In genomic region chr14:31668326-31668725, GRCm38 (mm10) we compare ENCODE assay signal across 12 mouse cellular contexts. TPM values are rescaled to one million over a fixed set of nuclear protein-coding genes. Genes with fewer than 3 reads are reported as not detected.
DNase-seq lines count a peak whose midpoint lies in the region; ATAC-seq and TF ChIP-seq lines count a peak whose summit lies in the region.
"Had no signal": no experiment of that assay in that cellular context is flagged by ENCODE, and none has a peak within 500 bp of the region (broad histone marks: within the 10 kb centered on the region; RNA-seq: fewer than 3 reads in every experiment).

No protein-coding gene starts in this region.

- no peak for TF ChIP-seq CTCF in kidney, postnatal 0 days (IDR thresholded peaks at IDR 0.05; ENCODE audit: low read depth)
- TF ChIP-seq CTCF in bone marrow macrophage, adult 2 months (IDR thresholded peaks at IDR 0.05; ENCODE audit: low read depth, low read length) = no peak

- no peak overlapping the region for H3K4me2 ChIP-seq in kidney, postnatal 0 days (ENCODE audit: low read length)
- no peak overlapping the region for H3K4me2 ChIP-seq in limb, embryonic 14.5 days (replicated peaks; ENCODE audit: low read depth, low read length, severe bottlenecking)
- H3K4me2 ChIP-seq in midbrain, embryonic 15.5 days = no peak overlapping the region
- H3K4me2 ChIP-seq in liver, embryonic 12.5 days = no peak overlapping the region
- H3K4me2 ChIP-seq: neural tube, embryonic 12.5 days had no signal

- DNase-seq in kidney, postnatal 0 days (ENCODE audit: low spot score) = no peak
- no peak for DNase-seq in kidney, postnatal 25 days
- no peak for DNase-seq in ES-E14 (ENCODE audit: low read depth, low spot score)
- no peak for DNase-seq in limb, embryonic 14.5 days (ENCODE audit: low spot score)
- DNase-seq in urinary bladder, postnatal 14 days (ENCODE audit: low spot score) = no peak
- DNase-seq: embryo, embryonic 11 days had no signal

- no peak overlapping the region for H3K9ac ChIP-seq in kidney, postnatal 0 days (ENCODE audit: low read depth, low read length)
- H3K9ac ChIP-seq in ES-E14 (ENCODE audit: insufficient read depth, low read depth, low read length, poor library complexity, severe bottlenecking) = no peak overlapping the region
- no peak overlapping the region for H3K9ac ChIP-seq in limb, embryonic 14.5 days (ENCODE audit: low read depth, low read length, severe bottlenecking)
- H3K9ac ChIP-seq in midbrain, embryonic 15.5 days = no peak overlapping the region
- H3K9ac ChIP-seq in liver, embryonic 12.5 days = no peak overlapping the region
- H3K9ac ChIP-seq: liver, embryonic 15.5 days; neural tube, embryonic 12.5 days had no signal

- H3K4me3 ChIP-seq in kidney, postnatal 0 days (replicated peaks; ENCODE audit: low read depth, low read length) = no peak overlapping the region
- H3K4me3 ChIP-seq in ES-E14 (ENCODE audit: insufficient read depth in 1 of 2, low read depth in 1 of 2, low read length in 2 of 2, poor library complexity in 1 of 2, severe bottlenecking in 1 of 2) = no peak overlapping the region
- no peak overlapping the region for H3K4me3 ChIP-seq in bone marrow macrophage, adult 2 months (ENCODE audit: insufficient read depth, low read length)
- H3K4me3 ChIP-seq in limb, embryonic 14.5 days (replicated peaks; ENCODE audit: low read length) = no peak overlapping the region
- no peak overlapping the region for H3K4me3 ChIP-seq in midbrain, embryonic 15.5 days
- H3K4me3 ChIP-seq in liver, embryonic 12.5 days = no peak overlapping the region
- H3K4me3 ChIP-seq: liver, embryonic 15.5 days; neural tube, embryonic 12.5 days had no signal

- no peak for ATAC-seq in kidney, postnatal 0 days (replicated peaks; ENCODE audit: low FRiP score, low read depth)
- ATAC-seq in limb, embryonic 14.5 days (ENCODE audit: low FRiP score, low read depth) = no peak
- no peak for ATAC-seq in midbrain, embryonic 15.5 days (replicated peaks)
- no peak for ATAC-seq in liver, embryonic 12.5 days

- no peak for TF ChIP-seq POLR2A in bone marrow macrophage, adult 2 months (IDR thresholded peaks at IDR 0.05; ENCODE audit: borderline replicate concordance, low read depth, low read length)
- TF ChIP-seq POLR2A in limb, embryonic 14.5 days (IDR thresholded peaks at IDR 0.05; ENCODE audit: borderline replicate concordance, extremely low read depth, insufficient read depth, insufficient read length) = no peak

- H3K4me1 ChIP-seq in kidney, postnatal 0 days (replicated peaks; ENCODE audit: insufficient read depth, low read length) = peaks cover 9% of the 10 kb centered on the region
- peaks cover 4 to 14% of the 10 kb centered on the region in 2 experiments; a peak in 3 of 4 replicates for H3K4me1 ChIP-seq in ES-E14 (ENCODE audit: control insufficient read depth in 2 of 2, insufficient read depth in 2 of 2, low read length in 2 of 2, poor library complexity in 1 of 2)
- peaks cover 65% of the 10 kb centered on the region for H3K4me1 ChIP-seq in bone marrow macrophage, adult 2 months (ENCODE audit: control insufficient read depth, insufficient read depth, low read length)
- H3K4me1 ChIP-seq in limb, embryonic 14.5 days (ENCODE audit: control insufficient read depth, insufficient read depth, low read length) = peaks cover 52% of the 10 kb centered on the region
- H3K4me1 ChIP-seq in midbrain, embryonic 15.5 days = peaks cover 15% of the 10 kb centered on the region
- peaks cover 36% of the 10 kb centered on the region for H3K4me1 ChIP-seq in liver, embryonic 12.5 days

- no peaks in the 10 kb centered on the region for H3K9me3 ChIP-seq in kidney, postnatal 0 days (replicated peaks; ENCODE audit: low read length)
- no peaks in the 10 kb centered on the region for H3K9me3 ChIP-seq in ES-E14 (ENCODE audit: control insufficient read depth, insufficient read depth, low read depth, low read length)
- H3K9me3 ChIP-seq in limb, embryonic 14.5 days (ENCODE audit: control insufficient read depth, low read length) = no peaks in the 10 kb centered on the region
- H3K9me3 ChIP-seq in midbrain, embryonic 15.5 days = no peaks in the 10 kb centered on the region
- no peaks in the 10 kb centered on the region for H3K9me3 ChIP-seq in liver, embryonic 12.5 days (replicated peaks)
- H3K9me3 ChIP-seq: liver, embryonic 15.5 days; neural tube, embryonic 12.5 days had no signal

- no peaks in the 10 kb centered on the region for H3K27me3 ChIP-seq in kidney, postnatal 0 days (ENCODE audit: insufficient read depth, low read length)
- H3K27me3 ChIP-seq in limb, embryonic 14.5 days (ENCODE audit: control insufficient read depth, insufficient read depth, low read length) = no peaks in the 10 kb centered on the region
- H3K27me3 ChIP-seq in midbrain, embryonic 15.5 days (replicated peaks) = no peaks in the 10 kb centered on the region
- H3K27me3 ChIP-seq in liver, embryonic 12.5 days (replicated peaks) = no peaks in the 10 kb centered on the region
- H3K27me3 ChIP-seq: liver, embryonic 15.5 days; neural tube, embryonic 12.5 days had no signal

- WGBS in kidney, postnatal 0 days = 85% methylated on average over 13 of the region's 13 CpGs
- 85% methylated on average over 13 of the region's 13 CpGs for WGBS in limb, embryonic 14.5 days
- 88% methylated on average over 13 of the region's 13 CpGs for WGBS in midbrain, embryonic 15.5 days
- WGBS in liver, embryonic 12.5 days (ENCODE audit: insufficient replicate concordance) = 69% methylated on average over 13 of the region's 13 CpGs

- H3K36me3 ChIP-seq in kidney, postnatal 0 days (ENCODE audit: insufficient read depth, low read length) = peaks cover 7% of the 10 kb centered on the region; the same call in 1 of the 2 replicates
- no peaks in the 10 kb centered on the region for H3K36me3 ChIP-seq in ES-E14 (ENCODE audit: control insufficient read depth, insufficient read depth, low read length, poor library complexity, severe bottlenecking)
- peaks cover 14% of the 10 kb centered on the region for H3K36me3 ChIP-seq in limb, embryonic 14.5 days (ENCODE audit: control insufficient read depth, insufficient read depth, low read length)
- H3K36me3 ChIP-seq in midbrain, embryonic 15.5 days (replicated peaks) = no peaks in the 10 kb centered on the region
- peaks cover 13% of the 10 kb centered on the region for H3K36me3 ChIP-seq in liver, embryonic 12.5 days
- H3K36me3 ChIP-seq: neural tube, embryonic 12.5 days had no signal

- H3K27ac ChIP-seq in kidney, postnatal 0 days = peak overlapping the region; percentile 14; the same call in 1 of the 2 replicates
- peak overlapping the region; percentile 4; the same call in 1 of the 2 replicates for H3K27ac ChIP-seq in ES-E14 (ENCODE audit: insufficient read depth, low read depth, low read length, poor library complexity, severe bottlenecking)
- H3K27ac ChIP-seq in bone marrow macrophage, adult 2 months (ENCODE audit: insufficient read depth, low read depth, low read length) = peak overlapping the region; percentile 84
- H3K27ac ChIP-seq in limb, embryonic 14.5 days (replicated peaks; ENCODE audit: low read depth, low read length) = peak overlapping the region; percentile 70; the same call in 1 of the 2 replicates
- H3K27ac ChIP-seq in midbrain, embryonic 15.5 days = no peak overlapping the region
- H3K27ac ChIP-seq in liver, embryonic 12.5 days = no peak overlapping the region
- H3K27ac ChIP-seq: neural tube, embryonic 12.5 days had no signal

- in situ Hi-C loops in ES-E14 (cut with MboI; ENCODE audit: low sequenced_read_pairs in 2 of 2, unreplicated experiment in 2 of 2) = loop anchor here in 1 of 2 experiments (25.0 kb wide), 1 partner anchor 394 kb away; no protein-coding TSS in a partner anchor

TF ChIP-seq in ES-E14, 5 proteins besides CTCF, POLR2A, EP300 and RAD21:
- TF ChIP-seq MAFK (IDR thresholded peaks at IDR 0.05; ENCODE audit: insufficient read depth, low read depth, low read length) (no peak), HCFC1 (IDR thresholded peaks at IDR 0.05; ENCODE audit: borderline replicate concordance, insufficient read depth, low read length) (no peak), CHD2 (IDR thresholded peaks at IDR 0.05; ENCODE audit: low read depth, low read length) (no peak), ZC3H11A (IDR thresholded peaks at IDR 0.05; ENCODE audit: borderline replicate concordance, low read depth, low read length) (no peak), ZNF384 (IDR thresholded peaks at IDR 0.05; ENCODE audit: low read depth, low read length) (no peak)

RNA-seq across cellular contexts. Expression of gene Hacl1, which starts 27.2 kb away (rescaled TPM):
- polyA plus RNA-seq in kidney, postnatal 0 days (2015; fragmentation: Nextera tagmentation; extraction: Ambion mirVana) = 68.9 and 76.3 TPM in 2 replicates
- 6.2 and 8.4 TPM in 2 replicates for total RNA-seq in ES-E14 (2012; rRNA removed)
- 14.3 and 24.7 TPM in 2 replicates for polyA plus RNA-seq in bone marrow macrophage, adult 2 months (2012; ENCODE audit: insufficient read depth, insufficient read length, missing spikeins)
- 14.7 and 18.2 TPM in 2 replicates for polyA plus RNA-seq in limb, embryonic 14.5 days (2012; rRNA removed)
- 16.5 and 16.6 TPM in 2 replicates for polyA plus RNA-seq in limb, embryonic 14.5 days (2014; fragmentation: Nextera tagmentation; extraction: Ambion mirVana)
- 6.2 and 8.4 TPM in 2 replicates for polyA plus RNA-seq in midbrain, embryonic 15.5 days (2015; fragmentation: Nextera tagmentation; extraction: Ambion mirVana)
- 7.4 and 9.8 TPM in 2 replicates for polyA plus RNA-seq in liver, embryonic 12.5 days (2016; fragmentation: Nextera tagmentation; extraction: Ambion mirVana)

RNA-seq across cellular contexts. Expression of gene Btd, which starts 27.5 kb away (rescaled TPM):
- polyA plus RNA-seq in kidney, postnatal 0 days (2015; fragmentation: Nextera tagmentation; extraction: Ambion mirVana) = 60.6 and 64.5 TPM in 2 replicates
- 8.1 and 11.6 TPM in 2 replicates for total RNA-seq in ES-E14 (2012; rRNA removed)
- polyA plus RNA-seq in bone marrow macrophage, adult 2 months (2012; ENCODE audit: insufficient read depth, insufficient read length, missing spikeins) = 11.9 and 14.2 TPM in 2 replicates
- polyA plus RNA-seq in limb, embryonic 14.5 days (2012; rRNA removed) = 52.0 and 70.2 TPM in 2 replicates
- 34.7 and 35.8 TPM in 2 replicates for polyA plus RNA-seq in limb, embryonic 14.5 days (2014; fragmentation: Nextera tagmentation; extraction: Ambion mirVana)
- 13.8 and 16.2 TPM in 2 replicates for polyA plus RNA-seq in midbrain, embryonic 15.5 days (2015; fragmentation: Nextera tagmentation; extraction: Ambion mirVana)
- polyA plus RNA-seq in liver, embryonic 12.5 days (2016; fragmentation: Nextera tagmentation; extraction: Ambion mirVana) = 8.8 and 9.6 TPM in 2 replicates

RNA-seq across cellular contexts. Expression of gene Gm49387, which starts 27.6 kb away (rescaled TPM):
- 2.9 TPM in 1 of 2 replicates, not detected in the other for polyA plus RNA-seq in kidney, postnatal 0 days (2015; fragmentation: Nextera tagmentation; extraction: Ambion mirVana)
- total RNA-seq in ES-E14 (2012; rRNA removed) = not detected in 2 replicates
- not detected in 2 replicates for polyA plus RNA-seq in bone marrow macrophage, adult 2 months (2012; ENCODE audit: insufficient read depth, insufficient read length, missing spikeins)
- not detected in 2 replicates for polyA plus RNA-seq in limb, embryonic 14.5 days (2012; rRNA removed)
- 3.0 TPM in 1 of 2 replicates, not detected in the other for polyA plus RNA-seq in limb, embryonic 14.5 days (2014; fragmentation: Nextera tagmentation; extraction: Ambion mirVana)
- polyA plus RNA-seq in midbrain, embryonic 15.5 days (2015; fragmentation: Nextera tagmentation; extraction: Ambion mirVana) = 0.63 and 1.2 TPM in 2 replicates
- 0.37 and 1.3 TPM in 2 replicates for polyA plus RNA-seq in liver, embryonic 12.5 days (2016; fragmentation: Nextera tagmentation; extraction: Ambion mirVana)
- total RNA-seq: hematopoietic stem cell, adult 5-6 weeks had no signal

Comparison
In these comparisons a context has a peak if more than half of its experiments do, and no peak if none do; other contexts are left out.
1. H3K27ac ChIP-seq: peak in kidney, postnatal 0 days (single experiment), ES-E14 (single experiment), bone marrow macrophage, adult 2 months (single experiment) and limb, embryonic 14.5 days (single experiment); none in midbrain, embryonic 15.5 days (single experiment) and liver, embryonic 12.5 days (single experiment).